Mouse (Mus musculus) midbrain, embryonic 16.5 days (tissue): ENCODE data around the gene Srr. TPM values are rescaled to one million over a fixed set of nuclear protein-coding genes. Genes with fewer than 3 reads are reported as not detected.

ENCODE experiments used
- ATAC-seq: fragments of 200-750 bp; cut with Nextera tagmentation; 2 replicates; pipeline ENCODE4 v1.8.0; 2017; ENCODE audit warnings: moderate TSS enrichment
- H3K27ac ChIP-seq: fragments of 300-500 bp; sonication (generic); 2 replicates; pipeline ENCODE4 v1.5.1; 2014; ENCODE audit warnings: mild to moderate bottlenecking, low read length, mixed read lengths
- H3K27me3 ChIP-seq: fragments of 300-500 bp; sonication (generic); 2 replicates; pipeline ENCODE4 v1.6.1; 2014; ENCODE audit warnings: low read depth, low read length, mixed read lengths; ENCODE audit not compliant: control insufficient read depth, insufficient read depth
- H3K36me3 ChIP-seq: fragments of 300-500 bp; sonication (generic); 2 replicates; pipeline ENCODE4 v1.6.1; 2014; ENCODE audit warnings: mild to moderate bottlenecking, low read length, moderate library complexity, mixed read lengths; ENCODE audit not compliant: control insufficient read depth, insufficient read depth
- H3K4me1 ChIP-seq: fragments of 300-500 bp; sonication (generic); 2 replicates; pipeline ENCODE4 v1.6.1; 2014; ENCODE audit warnings: mild to moderate bottlenecking, low read length, mixed read lengths; ENCODE audit not compliant: control insufficient read depth, insufficient read depth
- H3K4me2 ChIP-seq: fragments of 300-500 bp; sonication (generic); 2 replicates; pipeline ENCODE4 v1.6.1; 2014; ENCODE audit warnings: mild to moderate bottlenecking, low read length, mixed read lengths
- H3K4me3 ChIP-seq: fragments of 300-500 bp; sonication (generic); 2 replicates; pipeline ENCODE4 v1.5.1; 2014; ENCODE audit warnings: low read depth, mild to moderate bottlenecking, low read length, moderate library complexity, mixed read lengths
- H3K9ac ChIP-seq: fragments of 300-500 bp; sonication (generic); 2 replicates; pipeline ENCODE4 v1.6.1; 2014; ENCODE audit warnings: low read depth, low read length, mixed read lengths
- H3K9me3 ChIP-seq: fragments of 300-500 bp; sonication (generic); replicated peaks from 2 replicates; pipeline ENCODE4 v1.6.1; 2014; ENCODE audit warnings: mild to moderate bottlenecking, low read length, mixed read lengths; ENCODE audit not compliant: control insufficient read depth, poor library complexity, severe bottlenecking
- WGBS: fragments of 180-500 bp; shearing (Covaris S2); extraction: QIAGEN DNeasy Blood & Tissue Kit; methylation state at CpG from one replicate; pipeline ENCODE4 v1.1.7; 2014; 5-methylcytosine and 5-hydroxymethylcytosine counted together
- polyA plus RNA-seq: library from polyadenylated mRNA; unstranded; fragments of >200 nt; fragmentation: Nextera tagmentation; extraction: Ambion mirVana; gene quantifications from 2 replicates; pipeline ENCODE4 v1.2.1, GENCODE M21; 2015

Gene Srr
- polyA plus RNA-seq, 1 experiment from 2014 or later: 40.9 TPM

DNA sequence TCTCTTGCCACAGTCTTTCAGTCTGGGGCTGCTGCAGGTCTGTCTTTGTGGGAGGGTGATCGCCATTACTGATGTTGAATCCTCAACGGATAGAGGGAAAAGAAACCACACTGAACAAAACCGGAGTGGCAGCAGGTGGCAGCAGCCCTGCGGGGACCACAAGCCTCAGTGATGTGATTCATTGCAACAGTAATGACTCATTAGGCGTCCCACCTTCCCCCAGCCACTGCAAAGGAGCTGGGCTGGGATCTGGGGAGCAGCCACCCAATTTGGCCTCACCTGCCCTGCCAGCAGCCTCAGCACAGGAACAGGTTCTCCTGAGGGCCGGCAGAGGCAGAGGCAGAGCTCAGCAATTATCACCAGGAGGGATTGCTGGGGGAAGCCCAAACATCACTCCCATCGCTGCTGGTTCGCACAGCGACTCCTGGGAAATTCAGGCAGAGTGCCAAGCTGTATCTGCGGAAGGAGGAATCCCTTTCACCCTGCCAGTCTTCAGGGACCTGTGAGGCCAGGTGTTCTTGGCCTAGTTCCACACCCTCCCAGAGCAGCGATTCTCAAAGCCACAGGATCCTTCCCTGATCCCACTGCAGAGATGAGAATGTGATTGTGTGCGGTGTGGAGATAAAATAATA is 54.6 kb downstream of the Srr start:
- Histone ChIP-seq H3K9ac (peak overlapping the region; percentile 18; the same call in 1 of the 2 replicates), H3K36me3 (peaks cover 19% of the 10 kb centered on the region), H3K4me3 (no peak overlapping the region), H3K4me2 (peak overlapping the region; percentile 17; the same call in 1 of the 2 replicates), H3K27me3 (no peaks in the 10 kb centered on the region), H3K9me3 (no peaks in the 10 kb centered on the region), H3K27ac (peak overlapping the region; percentile 81), H3K4me1 (peaks cover 26% of the 10 kb centered on the region)
- no peak for ATAC-seq
- 18% methylated on average over 12 of the region's 12 CpGs for WGBS

GRCm38 (mm10) chr11:74870544-74870943 is 55.2 kb downstream of the Srr start:
- Histone ChIP-seq H3K4me1 (peaks cover 23% of the 10 kb centered on the region), H3K27ac (peak overlapping the region; percentile 81), H3K9ac (0 out of 2 replicates have a peak overlapping the region, but pooled peaks have one; percentile 18), H3K9me3 (no peaks in the 10 kb centered on the region), H3K4me3 (no peak overlapping the region), H3K36me3 (peaks cover 19% of the 10 kb centered on the region), H3K27me3 (no peaks in the 10 kb centered on the region), H3K4me2 (no peak overlapping the region)
- ATAC-seq: no peak
- 78% methylated on average over 4 of the region's 4 CpGs for WGBS

- Histone ChIP-seq H3K27ac (peak overlapping the region; percentile 81), H3K27me3 (no peaks in the 10 kb centered on the region), H3K9ac (no peak overlapping the region), H3K4me1 (peaks cover 23% of the 10 kb centered on the region), H3K4me3 (no peak overlapping the region), H3K36me3 (peaks cover 19% of the 10 kb centered on the region), H3K4me2 (no peak overlapping the region), H3K9me3 (no peaks in the 10 kb centered on the region)
- peak; percentile 80 for ATAC-seq
- 59% methylated on average over 6 of the region's 6 CpGs for WGBS
These were observed 56.1 kb downstream of the Srr start for GRCm38 (mm10) chr11:74869603-74870002.

GRCm38 (mm10) chr11:74868046-74868760 is 57.5 kb downstream of the Srr start:
- Histone ChIP-seq H3K27me3 (no peaks in the 10 kb centered on the region), H3K4me3 (no peak overlapping the region), H3K36me3 (peaks cover 28% of the 10 kb centered on the region), H3K9me3 (no peaks in the 10 kb centered on the region), H3K9ac (no peak overlapping the region), H3K4me2 (no peak overlapping the region), H3K4me1 (peaks cover 23% of the 10 kb centered on the region), H3K27ac (peak overlapping the region; percentile 81; the same call in 1 of the 2 replicates)
- ATAC-seq: no peak
- 87% methylated on average over 13 of the region's 13 CpGs for WGBS

DNA sequence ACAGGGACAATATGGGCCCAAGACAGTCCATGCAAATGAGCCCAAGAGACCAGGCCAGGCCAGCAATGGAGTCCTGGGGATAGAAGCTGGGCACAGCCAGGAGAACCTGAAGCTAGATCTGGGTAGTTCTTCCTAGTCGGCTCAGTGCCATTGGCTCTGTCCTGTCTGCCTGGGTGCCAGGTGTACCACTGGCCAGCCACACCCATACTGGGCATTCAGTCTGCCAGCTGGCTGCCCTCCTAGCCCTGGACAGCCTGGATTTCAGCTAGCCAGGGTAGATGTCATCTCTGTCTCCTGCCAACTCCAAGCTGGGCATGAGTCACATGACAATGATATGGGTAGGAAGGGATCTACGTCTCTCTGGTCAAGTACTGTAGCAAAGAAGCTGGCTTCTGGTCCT is 58.6 kb downstream of the Srr start:
- no peak for ATAC-seq
- Histone ChIP-seq H3K36me3 (peaks cover 28% of the 10 kb centered on the region), H3K27ac (no peak overlapping the region), H3K9me3 (no peaks in the 10 kb centered on the region), H3K4me3 (no peak overlapping the region), H3K27me3 (no peaks in the 10 kb centered on the region), H3K9ac (no peak overlapping the region), H3K4me2 (no peak overlapping the region), H3K4me1 (peaks cover 23% of the 10 kb centered on the region)
- WGBS: 85% methylated on average over 2 of the region's 2 CpGs

- peaks cover 21% of the 10 kb centered on the region for H3K4me1 ChIP-seq
- 87% methylated on average over 4 of the region's 4 CpGs for WGBS
- peaks cover 28% of the 10 kb centered on the region for H3K36me3 ChIP-seq
- no peak overlapping the region for H3K4me3 ChIP-seq
- no peaks in the 10 kb centered on the region for H3K9me3 ChIP-seq
- H3K4me2 ChIP-seq: no peak overlapping the region
- no peak overlapping the region for H3K27ac ChIP-seq
- no peaks in the 10 kb centered on the region for H3K27me3 ChIP-seq
- no peak for ATAC-seq
- H3K9ac ChIP-seq: no peak overlapping the region
These were observed 59.1 kb downstream of the Srr start for GRCm38 (mm10) chr11:74866640-74867039.

DNA sequence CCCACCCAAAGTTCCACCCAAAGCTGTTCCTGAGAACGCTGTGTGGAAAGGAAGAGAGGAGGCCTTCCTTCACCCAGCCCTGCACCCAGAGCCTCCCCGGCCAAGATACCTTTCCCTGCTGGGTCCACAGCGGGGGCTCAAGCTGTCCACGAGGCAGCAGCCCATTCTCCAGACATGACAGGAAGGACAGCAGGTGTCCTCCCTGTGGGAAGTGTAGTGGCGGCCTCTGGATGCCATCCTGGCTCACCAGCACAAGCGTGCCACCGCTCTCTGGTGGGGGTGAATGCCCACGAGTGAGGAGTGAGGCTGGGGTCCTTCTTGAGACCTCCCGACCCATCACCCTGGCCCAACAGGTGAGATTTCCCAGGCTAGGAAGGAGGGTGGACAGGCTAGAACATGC is 60.5 kb downstream of the Srr start:
- H3K9me3 ChIP-seq: no peaks in the 10 kb centered on the region
- ATAC-seq: no peak
- H3K4me2 ChIP-seq: no peak overlapping the region
- no peaks in the 10 kb centered on the region for H3K27me3 ChIP-seq
- peaks cover 36% of the 10 kb centered on the region for H3K36me3 ChIP-seq
- 82% methylated on average over 9 of the region's 9 CpGs for WGBS
- H3K4me1 ChIP-seq: peaks cover 10% of the 10 kb centered on the region; the same call in 1 of the 2 replicates
- H3K9ac ChIP-seq: no peak overlapping the region
- no peak overlapping the region for H3K27ac ChIP-seq
- H3K4me3 ChIP-seq: no peak overlapping the region

DNA sequence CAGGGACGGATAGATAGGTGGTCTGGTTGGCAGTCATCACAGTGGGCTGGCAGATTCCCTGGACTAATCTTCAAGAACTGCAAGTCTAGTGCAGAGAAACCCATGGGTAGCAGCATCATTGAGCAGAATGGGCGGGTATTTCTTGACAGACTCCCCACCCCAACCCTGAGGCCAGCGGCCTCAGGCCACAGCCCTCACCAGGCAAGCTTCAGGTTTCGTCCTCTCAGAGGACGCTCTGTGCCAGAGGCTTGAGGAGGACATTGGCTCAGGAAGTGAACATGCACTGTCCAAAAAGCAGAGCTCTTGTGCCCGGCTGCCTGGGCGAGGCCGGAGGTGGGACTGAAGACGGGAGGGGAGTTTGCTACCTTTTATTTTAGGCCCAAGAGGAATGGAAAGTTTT is 61.3 kb downstream of the Srr start:
- Histone ChIP-seq H3K9ac (no peak overlapping the region), H3K4me2 (no peak overlapping the region), H3K4me3 (no peak overlapping the region), H3K36me3 (peaks cover 45% of the 10 kb centered on the region), H3K27me3 (no peaks in the 10 kb centered on the region), H3K27ac (no peak overlapping the region), H3K9me3 (no peaks in the 10 kb centered on the region), H3K4me1 (peaks cover 3% of the 10 kb centered on the region; the same call in 1 of the 2 replicates)
- 89% methylated on average over 9 of the region's 9 CpGs for WGBS
- ATAC-seq: no peak

- 21% methylated on average over 11 of the region's 11 CpGs for WGBS
- no peak overlapping the region for H3K9ac ChIP-seq
- no peak overlapping the region for H3K4me2 ChIP-seq
- no peak for ATAC-seq
- no peak overlapping the region for H3K27ac ChIP-seq
- H3K4me3 ChIP-seq: no peak overlapping the region
- H3K36me3 ChIP-seq: peaks cover 42% of the 10 kb centered on the region
- no peaks in the 10 kb centered on the region for H3K9me3 ChIP-seq
- no peaks in the 10 kb centered on the region for H3K4me1 ChIP-seq
- no peaks in the 10 kb centered on the region for H3K27me3 ChIP-seq
These were observed 62.3 kb downstream of the Srr start for GRCm38 (mm10) chr11:74863471-74863870.
